Mouse (Mus musculus) lung, adult 2 months (tissue): ENCODE measurements around the gene Polr2i.

Experiments used
- CTCF ChIP-seq: fragments of 200-500 bp; IDR thresholded peaks from 2 replicates; pipeline ENCODE4 v1.5.1; 2011; ENCODE audit warnings: mild to moderate bottlenecking, low read length, control low read depth; ENCODE audit not compliant: insufficient read depth
- POLR2A ChIP-seq: fragments of 200-500 bp; IDR thresholded peaks from 2 replicates; pipeline ENCODE4 v1.6.1; 2011; ENCODE audit warnings: low read depth, mild to moderate bottlenecking, control low read depth, low read length, borderline replicate concordance; ENCODE audit errors: extremely low read depth

DNA sequence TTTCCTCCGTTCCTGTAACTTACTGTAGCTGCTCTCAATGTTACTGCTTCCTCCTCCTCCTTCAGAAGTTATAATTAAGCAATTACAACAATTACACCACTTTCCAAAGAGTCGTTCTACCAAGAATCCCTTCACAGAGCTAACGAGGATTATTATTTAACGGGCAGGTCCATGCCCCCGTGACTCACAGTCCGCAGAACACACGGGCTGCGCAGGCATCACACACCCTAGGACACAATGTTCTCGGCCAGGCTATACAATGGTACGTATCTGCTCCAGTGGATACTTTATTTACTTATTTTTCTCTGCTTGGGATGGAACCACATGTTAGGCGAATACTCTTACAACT lies 11.8 kb upstream of the Polr2i start:
- no peak for TF ChIP-seq CTCF
- TF ChIP-seq POLR2A: no peak
